Mouse (Mus musculus) heart, postnatal 25 days (tissue): ENCODE data around the gene Krtap4-2. TPM values are rescaled to one million over a fixed set of nuclear protein-coding genes. Genes with fewer than 3 reads are reported as not detected.
"Not testable (repeated sequence)": the region's sequence is repeated elsewhere in the genome, so short reads cannot be mapped to it uniquely, and the experiment has no call there.

ENCODE experiments used
- DNase-seq: peaks from one replicate; pipeline ENCODE4 v3.0.0; 2022; ENCODE audit warnings: low spot score
- intact Hi-C: fragments of 180-260 bp; cut with DNase I; formaldehyde crosslinking; loops from one replicate; pipeline ENCODE4 v1.15.1; 2025
- total RNA-seq, 2 experiments: library from RNA; stranded (reverse); gene quantifications; 2 replicates each; pipeline ENCODE4 v1.2.3; 2021

The Krtap4-2 gene
- total RNA-seq, 2 experiments from 2014 or later, result not detected

- intact Hi-C loops, DNase-seq: not testable (repeated sequence)
These were observed 31.7 kb downstream of the Krtap4-2 start, which contains the start of gene Gm11938 for GRCm38 (mm10) chr11:99603208-99603607. Gene Gm11938, minus strand, starts transcription at chr11:99603308.

- intact Hi-C loops, DNase-seq: not testable (repeated sequence)
These were observed 37.1 kb downstream of the Krtap4-2 start, which contains the start of gene Krtap9-3 for GRCm38 (mm10) chr11:99597742-99598141. Gene Krtap9-3, minus strand, starts transcription at chr11:99598105.

- DNase-seq, result no peak
- intact Hi-C loops, result no loop called here
These were observed 43.9 kb downstream of the Krtap4-2 start, which contains the start of gene Krtap1-3 for GRCm38 (mm10) chr11:99590981-99591380. Gene Krtap1-3, minus strand, starts transcription at chr11:99591339.

- intact Hi-C loops, result no loop called here
- DNase-seq, result no peak
These were observed 49.8 kb downstream of the Krtap4-2 start for GRCm38 (mm10) chr11:99585096-99585495.

Other genes with a start within 250 kb of the Krtap4-2 start
- gene Krt10, start 245.7 kb downstream of the Krtap4-2 start, total RNA-seq, result 1 to 10 TPM; 5.3 to 5.5 TPM
- gene Krt12, start 212.8 kb downstream of the Krtap4-2 start, total RNA-seq, result not detected
- not detected for gene Krt20, start 196.9 kb downstream of the Krtap4-2 start, total RNA-seq
- gene Krt23, start 141.9 kb downstream of the Krtap4-2 start, total RNA-seq, result not detected
- gene Krt39, start 113.7 kb downstream of the Krtap4-2 start, total RNA-seq, result not detected
- not detected for gene Krt40, start 91.9 kb downstream of the Krtap4-2 start, total RNA-seq
- gene Krtap3-3, start 84.2 kb downstream of the Krtap4-2 start, total RNA-seq, result not detected
- gene Krtap3-2, start 78.2 kb downstream of the Krtap4-2 start, total RNA-seq, result not detected
- gene Gm11939, start 75.6 kb downstream of the Krtap4-2 start, total RNA-seq, result not detected
- not detected for gene Krtap3-1, start 68.5 kb downstream of the Krtap4-2 start, total RNA-seq
- gene Krtap1-5, start 54.1 kb downstream of the Krtap4-2 start, total RNA-seq, result not detected
- gene Krtap1-4, start 51.4 kb downstream of the Krtap4-2 start, total RNA-seq, result not detected
- gene Krtap1-3, start 43.7 kb downstream of the Krtap4-2 start, total RNA-seq, result not detected
- gene Krtap9-3, start 37.0 kb downstream of the Krtap4-2 start, total RNA-seq, result not detected
- not detected for gene Gm11938, start 31.8 kb downstream of the Krtap4-2 start, total RNA-seq
- not detected for gene Gm11937, start 24.9 kb downstream of the Krtap4-2 start, total RNA-seq
- gene Krtap2-4, start 20.2 kb downstream of the Krtap4-2 start, total RNA-seq, result not detected
- not detected for gene Gm11562, start 14.6 kb downstream of the Krtap4-2 start, total RNA-seq
- not detected for gene Krtap4-1, start 6.8 kb downstream of the Krtap4-2 start, total RNA-seq
- not detected for gene Krtap4-7, start 9.0 kb upstream of the Krtap4-2 start, total RNA-seq
- gene Gm11555, start 15.2 kb upstream of the Krtap4-2 start, total RNA-seq, result not detected
- gene Gm11563, start 23.9 kb upstream of the Krtap4-2 start, total RNA-seq, result not detected
- not detected for gene Krtap4-6, start 30.9 kb upstream of the Krtap4-2 start, total RNA-seq
- not detected for gene Gm14190, start 55.7 kb upstream of the Krtap4-2 start, total RNA-seq
- gene Gm14180, start 99.2 kb upstream of the Krtap4-2 start, total RNA-seq, result not detected
- not detected for gene Gm11595, start 137.8 kb upstream of the Krtap4-2 start, total RNA-seq
- not detected for gene Krtap4-8, start 145.6 kb upstream of the Krtap4-2 start, total RNA-seq
- gene Krtap4-9, start 150.1 kb upstream of the Krtap4-2 start, total RNA-seq, result not detected
- gene Gm11596, start 158.4 kb upstream of the Krtap4-2 start, total RNA-seq, result not detected
- gene Gm11569, start 163.8 kb upstream of the Krtap4-2 start, total RNA-seq, result not detected
- not detected for gene Gm11554, start 169.4 kb upstream of the Krtap4-2 start, total RNA-seq
- gene Krtap4-13, start 174.8 kb upstream of the Krtap4-2 start, total RNA-seq, result not detected
- gene Gm11564, start 180.6 kb upstream of the Krtap4-2 start, total RNA-seq, result not detected
- gene 2300003K06Rik, start 203.0 kb upstream of the Krtap4-2 start, total RNA-seq, result not detected
- not detected for gene Krtap4-16, start 216.5 kb upstream of the Krtap4-2 start, total RNA-seq
- not detected for gene Gm11568, start 222.8 kb upstream of the Krtap4-2 start, total RNA-seq
- gene Gm11559, start 229.4 kb upstream of the Krtap4-2 start, total RNA-seq, result not detected
- not detected for gene Krtap9-1, start 238.3 kb upstream of the Krtap4-2 start, total RNA-seq
- not detected for gene Gm11567, start 244.1 kb upstream of the Krtap4-2 start, total RNA-seq